Comparison of ENCODE assay signal across 10 mouse cellular contexts in the genomic region with DNA sequence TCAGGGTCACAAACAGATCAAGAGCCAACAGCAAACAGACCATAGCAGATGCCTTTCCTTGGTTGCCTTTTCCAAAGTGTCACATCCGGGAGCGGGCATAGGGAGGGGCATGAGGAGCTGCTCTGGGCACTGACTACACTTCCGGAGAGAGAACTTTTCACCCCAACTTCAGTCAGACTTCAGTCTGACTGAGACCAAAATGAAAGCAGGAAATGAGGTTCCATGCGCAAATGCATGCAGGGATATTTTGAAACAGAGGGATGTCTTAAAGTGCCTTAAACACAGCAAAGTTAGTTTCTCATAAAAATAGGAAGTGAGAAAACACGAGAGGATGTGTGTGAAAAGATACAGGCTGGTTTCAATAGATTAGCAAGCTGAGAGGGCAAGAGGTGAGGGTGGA.
DNase-seq lines count a peak whose midpoint lies in the region.
"Had no signal": no experiment of that assay in that cellular context is flagged by ENCODE, and none has a peak within 500 bp of the region (broad histone marks: within the 10 kb centered on the region; RNA-seq: fewer than 3 reads in every experiment).

No protein-coding gene starts in this region.

- no peaks in the 10 kb centered on the region for H3K9me3 ChIP-seq in forebrain, embryonic 10.5 days
- H3K9me3 ChIP-seq: forebrain, embryonic 13.5 days; neural tube, embryonic 12.5 days had no signal

- peaks cover 2% of the 10 kb centered on the region for H3K36me3 ChIP-seq in forebrain, embryonic 10.5 days (replicated peaks)
- H3K36me3 ChIP-seq: neural tube, embryonic 12.5 days had no signal

- 72% methylated on average over 5 of the region's 5 CpGs for WGBS in forebrain, embryonic 10.5 days

- H3K27ac ChIP-seq in forebrain, embryonic 10.5 days: no peak overlapping the region
- H3K27ac ChIP-seq: forebrain, embryonic 13.5 days; neural tube, embryonic 12.5 days had no signal

- peak; percentile 11 for DNase-seq in adrenal gland, adult 8-10 months
- no peak for DNase-seq in adrenal gland, postnatal 10 days
- DNase-seq in T-cell, adult 2 months (ENCODE audit: low spot score): peak; percentile 70
- peak; percentile 46 for DNase-seq in kidney, postnatal 10 days
- DNase-seq in monocyte, adult 2 months (ENCODE audit: low read depth in 1 of 2, low spot score in 2 of 2): peak; percentile 4 to 31
- no peak for DNase-seq in forebrain, embryonic 10.5 days (ENCODE audit: extremely low spot score, low spot score)
- DNase-seq in right cerebral cortex, adult 18-20 months: no peak
- no peak for DNase-seq in urinary bladder, postnatal 10 days (ENCODE audit: low spot score)

- H3K4me3 ChIP-seq in forebrain, embryonic 10.5 days: no peak overlapping the region
- H3K4me3 ChIP-seq: forebrain, embryonic 13.5 days; neural tube, embryonic 12.5 days had no signal

- H3K27me3 ChIP-seq in forebrain, embryonic 10.5 days (ENCODE audit: poor library complexity, severe bottlenecking): no peaks in the 10 kb centered on the region
- H3K27me3 ChIP-seq: forebrain, embryonic 13.5 days; neural tube, embryonic 12.5 days had no signal

- H3K4me1 ChIP-seq in forebrain, embryonic 10.5 days: peaks cover 14% of the 10 kb centered on the region; the same call in 1 of the 2 replicates

Comparison
In these comparisons a context has a peak if more than half of its experiments do, and no peak if none do; other contexts are left out.
1. DNase-seq: peak in adrenal gland, adult 8-10 months (single experiment), T-cell, adult 2 months (single experiment), kidney, postnatal 10 days (single experiment) and monocyte, adult 2 months (2 of 2); none in adrenal gland, postnatal 10 days (single experiment), forebrain, embryonic 10.5 days (single experiment), right cerebral cortex, adult 18-20 months (single experiment) and urinary bladder, postnatal 10 days (single experiment).